Mouse (Mus musculus): Measurements from ENCODE around the gene Nlgn1. TPM values are rescaled to one million over a fixed set of nuclear protein-coding genes. Genes with fewer than 3 reads are reported as not detected.
A peak's percentile ranks its signal among the peaks of the same experiment; 100 is the strongest.
"Not testable (repeated sequence)": the region's sequence is repeated elsewhere in the genome, so short reads cannot be mapped to it uniquely, and the experiment has no call there.

Nlgn1 gene
- polyA plus RNA-seq, 1 experiment from 2014 or later, result 1.9 TPM

DNA sequence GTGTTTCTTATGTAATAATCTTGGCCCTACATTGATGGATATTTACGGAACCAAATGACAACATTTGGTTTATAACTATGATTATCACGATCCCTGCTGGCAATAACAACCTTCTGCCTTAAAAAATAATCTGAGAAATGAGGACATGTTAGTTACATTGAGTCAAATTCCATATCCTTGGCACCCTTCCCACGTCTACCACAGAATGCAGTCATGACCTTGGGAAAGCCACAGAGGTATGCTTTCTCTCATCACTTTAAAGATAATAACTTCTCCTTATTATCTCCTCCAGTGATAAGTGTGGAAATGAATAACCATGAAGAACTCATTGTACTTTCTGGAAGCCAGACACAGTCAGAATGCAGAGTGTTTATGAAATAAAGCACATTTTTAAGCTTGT, 808.0 kb downstream of the Nlgn1 start:
- ATAC-seq (replicated peaks; ENCODE audit: insufficient number of reproducible peaks, low FRiP score, low TSS enrichment, low read depth); DNase-seq (ENCODE audit: low spot score); H3K4me3 ChIP-seq (ENCODE audit: low read depth, low read length); H3K9ac ChIP-seq (replicated peaks; ENCODE audit: low read length); H3K27ac ChIP-seq (replicated peaks; ENCODE audit: low read depth, low read length); H3K4me1 ChIP-seq (ENCODE audit: control insufficient read depth, insufficient read depth, low read length); H3K9me3 ChIP-seq (replicated peaks; ENCODE audit: control insufficient read depth, low read length); H3K27me3 ChIP-seq (ENCODE audit: control insufficient read depth, insufficient read depth, low read length); H3K4me2 ChIP-seq (ENCODE audit: low read depth, low read length); H3K36me3 ChIP-seq (replicated peaks; ENCODE audit: control insufficient read depth, insufficient read depth, low read depth, low read length): not testable (repeated sequence)
- 55% methylated on average over 1 of the region's 3 CpGs for WGBS

DNA sequence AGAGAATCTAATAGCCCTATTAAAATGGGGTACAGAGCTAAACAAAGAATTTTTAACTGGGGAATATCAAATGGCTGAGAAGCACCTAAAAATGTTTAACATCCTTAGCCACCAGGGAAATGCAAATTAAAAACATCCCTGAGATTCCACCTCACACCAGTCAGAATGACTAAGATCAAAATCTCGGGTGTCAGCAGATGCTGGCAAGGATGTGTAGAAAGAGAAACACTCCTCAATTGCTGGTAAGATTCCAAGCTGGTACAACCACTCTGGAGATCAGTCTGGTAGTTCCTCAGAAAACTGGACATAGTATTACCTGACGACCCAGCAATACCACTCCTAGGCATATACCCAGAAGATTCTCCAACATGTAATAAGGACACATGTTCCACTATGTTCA, 869.2 kb downstream of the Nlgn1 start:
- Histone ChIP-seq H3K4me3 (ENCODE audit: low read depth, low read length) (no peak overlapping the region), H3K27ac (replicated peaks; ENCODE audit: low read depth, low read length) (no peak overlapping the region), H3K36me3 (replicated peaks; ENCODE audit: control insufficient read depth, insufficient read depth, low read depth, low read length) (no peaks in the 10 kb centered on the region), H3K4me1 (ENCODE audit: control insufficient read depth, insufficient read depth, low read length) (no peaks in the 10 kb centered on the region), H3K4me2 (ENCODE audit: low read depth, low read length) (no peak overlapping the region), H3K27me3 (ENCODE audit: control insufficient read depth, insufficient read depth, low read length) (no peaks in the 10 kb centered on the region), H3K9me3 (replicated peaks; ENCODE audit: control insufficient read depth, low read length) (no peaks in the 10 kb centered on the region), H3K9ac (replicated peaks; ENCODE audit: low read length) (no peak overlapping the region)
- 77% methylated on average over 2 of the region's 2 CpGs for WGBS
- DNase-seq (ENCODE audit: low spot score), result no peak
- no peak for ATAC-seq (replicated peaks; ENCODE audit: insufficient number of reproducible peaks, low FRiP score, low TSS enrichment, low read depth)

DNA sequence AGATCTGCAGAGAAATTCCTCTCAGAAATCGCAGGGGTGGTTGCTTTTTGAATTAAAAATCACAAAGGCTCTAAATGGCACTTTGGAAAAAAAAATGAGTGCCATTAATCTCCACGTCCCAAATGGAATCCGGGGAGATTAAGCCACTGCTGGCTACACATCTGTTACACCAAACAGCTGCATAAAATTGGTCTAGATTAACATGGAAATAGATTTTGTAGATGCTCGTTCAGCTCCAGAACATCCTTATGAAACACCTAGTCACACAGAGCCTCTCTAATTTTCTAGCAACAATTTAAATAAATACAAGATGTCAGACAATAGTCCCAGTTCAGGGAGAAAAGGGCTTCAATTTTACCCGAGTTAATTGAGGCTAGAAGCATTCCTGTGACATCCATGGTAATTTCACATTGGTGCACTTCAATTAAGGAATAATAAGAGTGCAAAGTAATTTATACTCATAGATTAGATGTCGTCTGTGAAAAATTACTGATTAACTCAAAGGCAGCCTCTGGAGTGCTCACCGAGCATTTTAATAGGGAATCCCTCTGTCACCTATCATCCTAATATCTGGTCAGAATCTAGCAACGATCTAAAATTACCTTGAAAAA, 875.9 kb downstream of the Nlgn1 start:
- 64% methylated on average over 8 of the region's 8 CpGs for WGBS
- no peak for DNase-seq (ENCODE audit: low spot score)
- Histone ChIP-seq H3K4me1 (ENCODE audit: control insufficient read depth, insufficient read depth, low read length) (no peaks in the 10 kb centered on the region), H3K27ac (replicated peaks; ENCODE audit: low read depth, low read length) (no peak overlapping the region), H3K4me2 (ENCODE audit: low read depth, low read length) (no peak overlapping the region), H3K4me3 (ENCODE audit: low read depth, low read length) (no peak overlapping the region), H3K36me3 (replicated peaks; ENCODE audit: control insufficient read depth, insufficient read depth, low read depth, low read length) (no peaks in the 10 kb centered on the region), H3K9ac (replicated peaks; ENCODE audit: low read length) (no peak overlapping the region), H3K9me3 (replicated peaks; ENCODE audit: control insufficient read depth, low read length) (no peaks in the 10 kb centered on the region), H3K27me3 (ENCODE audit: control insufficient read depth, insufficient read depth, low read length) (no peaks in the 10 kb centered on the region)
- no peak for ATAC-seq (replicated peaks; ENCODE audit: insufficient number of reproducible peaks, low FRiP score, low TSS enrichment, low read depth)

DNA sequence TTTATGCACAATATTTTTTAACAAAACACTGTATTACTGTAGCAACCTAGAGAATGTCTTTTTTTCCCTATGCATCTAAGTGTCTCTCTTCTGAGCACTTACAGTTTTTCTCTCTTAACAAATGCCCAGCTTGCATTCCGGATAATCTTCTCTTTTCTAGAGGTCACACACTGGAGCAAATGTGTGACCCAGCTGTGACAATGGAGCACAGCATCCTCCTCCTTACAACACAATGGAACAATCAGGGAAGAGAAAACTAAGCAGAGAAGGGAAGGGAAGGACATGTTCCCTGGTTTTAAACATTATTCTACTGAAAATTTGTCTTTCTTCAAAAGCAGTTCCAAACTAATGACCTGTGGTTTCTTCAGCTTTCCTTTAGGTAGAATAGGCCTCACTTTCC, 879.9 kb downstream of the Nlgn1 start:
- Histone ChIP-seq H3K36me3 (replicated peaks; ENCODE audit: control insufficient read depth, insufficient read depth, low read depth, low read length) (no peaks in the 10 kb centered on the region), H3K9ac (replicated peaks; ENCODE audit: low read length) (no peak overlapping the region), H3K4me3 (ENCODE audit: low read depth, low read length) (no peak overlapping the region), H3K9me3 (replicated peaks; ENCODE audit: control insufficient read depth, low read length) (no peaks in the 10 kb centered on the region), H3K4me1 (ENCODE audit: control insufficient read depth, insufficient read depth, low read length) (no peaks in the 10 kb centered on the region), H3K4me2 (ENCODE audit: low read depth, low read length) (no peak overlapping the region), H3K27me3 (ENCODE audit: control insufficient read depth, insufficient read depth, low read length) (no peaks in the 10 kb centered on the region), H3K27ac (replicated peaks; ENCODE audit: low read depth, low read length) (no peak overlapping the region)
- ATAC-seq (replicated peaks; ENCODE audit: insufficient number of reproducible peaks, low FRiP score, low TSS enrichment, low read depth) (no peak), DNase-seq (ENCODE audit: low spot score) (no peak)
- WGBS, result 43% methylated on average over 1 of the region's 1 CpGs

DNA sequence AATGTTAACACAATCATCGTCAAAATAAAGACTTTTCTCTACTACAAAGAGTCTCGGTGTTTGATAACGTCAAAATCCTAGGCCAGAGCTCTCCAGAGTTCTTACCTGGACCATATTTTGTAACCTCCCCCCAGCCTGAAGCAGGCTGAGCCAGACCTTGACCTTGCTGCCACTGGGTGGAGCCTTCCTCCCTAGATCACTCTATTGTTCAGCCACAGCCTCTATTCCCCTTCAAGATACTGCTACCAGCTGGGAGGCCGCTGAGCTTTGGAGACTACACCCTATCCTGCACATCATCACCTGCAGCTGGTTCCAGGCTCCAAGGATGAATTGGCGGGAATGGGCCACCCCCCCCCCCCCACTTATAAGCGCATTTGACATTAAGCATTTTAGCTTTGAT, 881.8 kb downstream of the Nlgn1 start:
- DNase-seq (ENCODE audit: low spot score) (no peak), ATAC-seq (replicated peaks; ENCODE audit: insufficient number of reproducible peaks, low FRiP score, low TSS enrichment, low read depth) (no peak)
- H3K4me1 ChIP-seq (ENCODE audit: control insufficient read depth, insufficient read depth, low read length), result no peaks in the 10 kb centered on the region
- no peaks in the 10 kb centered on the region for H3K27me3 ChIP-seq (ENCODE audit: control insufficient read depth, insufficient read depth, low read length)
- WGBS, result 54% methylated on average over 6 of the region's 6 CpGs
- H3K9me3 ChIP-seq (replicated peaks; ENCODE audit: control insufficient read depth, low read length), result no peaks in the 10 kb centered on the region
- no peak overlapping the region for H3K4me3 ChIP-seq (ENCODE audit: low read depth, low read length)
- H3K4me2 ChIP-seq (ENCODE audit: low read depth, low read length), result no peak overlapping the region
- no peak overlapping the region for H3K27ac ChIP-seq (replicated peaks; ENCODE audit: low read depth, low read length)
- no peaks in the 10 kb centered on the region for H3K36me3 ChIP-seq (replicated peaks; ENCODE audit: control insufficient read depth, insufficient read depth, low read depth, low read length)
- H3K9ac ChIP-seq (replicated peaks; ENCODE audit: low read length), result no peak overlapping the region

DNA sequence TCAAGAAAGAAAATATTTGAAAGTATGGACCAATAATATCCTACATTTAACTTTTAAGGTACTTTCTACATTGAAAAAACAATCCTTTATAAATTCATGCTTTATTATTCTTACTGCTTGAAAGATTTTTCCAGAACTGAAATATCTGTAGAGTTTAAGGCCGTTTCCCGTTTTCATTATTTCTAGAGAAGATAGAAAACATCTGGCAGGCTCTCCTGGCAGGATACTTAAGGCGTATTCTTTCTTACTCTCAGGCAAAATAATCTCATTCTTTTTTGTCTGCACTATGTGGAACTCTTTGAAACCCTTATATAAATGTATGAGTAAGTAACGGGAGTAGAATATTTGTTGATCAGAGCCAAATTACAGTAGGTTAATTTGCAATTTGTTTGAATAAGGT, 882.9 kb downstream of the Nlgn1 start:
- peak; percentile 8 for DNase-seq (ENCODE audit: low spot score)
- Histone ChIP-seq H3K36me3 (replicated peaks; ENCODE audit: control insufficient read depth, insufficient read depth, low read depth, low read length) (no peaks in the 10 kb centered on the region), H3K27ac (replicated peaks; ENCODE audit: low read depth, low read length) (no peak overlapping the region), H3K4me3 (ENCODE audit: low read depth, low read length) (no peak overlapping the region), H3K4me1 (ENCODE audit: control insufficient read depth, insufficient read depth, low read length) (no peaks in the 10 kb centered on the region), H3K9ac (replicated peaks; ENCODE audit: low read length) (no peak overlapping the region), H3K9me3 (replicated peaks; ENCODE audit: control insufficient read depth, low read length) (no peaks in the 10 kb centered on the region), H3K4me2 (ENCODE audit: low read depth, low read length) (no peak overlapping the region), H3K27me3 (ENCODE audit: control insufficient read depth, insufficient read depth, low read length) (no peaks in the 10 kb centered on the region)
- ATAC-seq (replicated peaks; ENCODE audit: insufficient number of reproducible peaks, low FRiP score, low TSS enrichment, low read depth), result no peak
- 38% methylated on average over 4 of the region's 4 CpGs for WGBS

DNA sequence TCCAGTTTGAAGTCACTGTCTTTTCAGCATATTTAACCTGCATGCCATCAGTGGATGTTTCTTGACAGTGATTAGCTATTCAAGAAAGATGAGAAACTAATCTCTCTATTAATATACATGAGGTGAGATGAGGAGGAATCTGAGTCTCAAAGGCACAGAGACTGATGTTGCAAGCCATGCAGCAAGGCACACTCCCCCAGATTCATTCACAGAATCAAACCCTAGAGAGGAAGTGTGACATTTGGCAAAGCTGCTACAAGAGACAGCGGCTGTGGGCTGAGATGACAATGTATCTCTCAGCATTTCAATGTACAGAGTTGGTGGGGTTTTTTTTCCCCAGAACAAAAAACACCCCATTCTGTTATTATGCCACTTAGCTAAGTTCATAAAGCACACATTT, 885.1 kb downstream of the Nlgn1 start:
- Histone ChIP-seq H3K36me3 (replicated peaks; ENCODE audit: control insufficient read depth, insufficient read depth, low read depth, low read length) (no peaks in the 10 kb centered on the region), H3K9ac (replicated peaks; ENCODE audit: low read length) (no peak overlapping the region), H3K4me3 (ENCODE audit: low read depth, low read length) (no peak overlapping the region), H3K27me3 (ENCODE audit: control insufficient read depth, insufficient read depth, low read length) (no peaks in the 10 kb centered on the region), H3K27ac (replicated peaks; ENCODE audit: low read depth, low read length) (no peak overlapping the region), H3K4me2 (ENCODE audit: low read depth, low read length) (no peak overlapping the region), H3K4me1 (ENCODE audit: control insufficient read depth, insufficient read depth, low read length) (no peaks in the 10 kb centered on the region), H3K9me3 (replicated peaks; ENCODE audit: control insufficient read depth, low read length) (no peaks in the 10 kb centered on the region)
- ATAC-seq (replicated peaks; ENCODE audit: insufficient number of reproducible peaks, low FRiP score, low TSS enrichment, low read depth) (no peak), DNase-seq (ENCODE audit: low spot score) (no peak)
- WGBS, result 72% methylated on average over 1 of the region's 1 CpGs

DNA sequence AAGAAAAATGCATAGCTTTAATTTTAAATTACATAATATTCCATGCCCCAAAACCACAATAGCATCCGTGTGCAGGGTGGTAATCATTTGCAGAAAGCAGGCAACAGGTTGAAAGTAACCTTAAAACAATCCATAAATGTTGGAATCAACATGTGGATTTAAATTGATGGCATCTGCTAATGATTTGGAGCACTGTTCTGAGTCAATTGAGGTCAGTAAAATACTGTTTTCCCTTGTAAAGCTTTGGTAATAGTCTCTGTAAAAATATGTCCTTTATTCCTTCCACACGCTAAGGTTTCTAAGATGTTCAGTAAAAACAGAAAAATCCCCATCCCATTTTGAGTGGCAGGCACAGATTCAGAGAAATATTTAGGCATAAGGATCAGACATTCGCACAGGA, 888.6 kb downstream of the Nlgn1 start:
- ATAC-seq (replicated peaks; ENCODE audit: insufficient number of reproducible peaks, low FRiP score, low TSS enrichment, low read depth) (no peak), DNase-seq (ENCODE audit: low spot score) (peak; percentile 73)
- Histone ChIP-seq H3K4me3 (ENCODE audit: low read depth, low read length) (no peak overlapping the region), H3K9me3 (replicated peaks; ENCODE audit: control insufficient read depth, low read length) (no peaks in the 10 kb centered on the region), H3K9ac (replicated peaks; ENCODE audit: low read length) (no peak overlapping the region), H3K4me2 (ENCODE audit: low read depth, low read length) (no peak overlapping the region), H3K27ac (replicated peaks; ENCODE audit: low read depth, low read length) (no peak overlapping the region), H3K36me3 (replicated peaks; ENCODE audit: control insufficient read depth, insufficient read depth, low read depth, low read length) (no peaks in the 10 kb centered on the region), H3K27me3 (ENCODE audit: control insufficient read depth, insufficient read depth, low read length) (no peaks in the 10 kb centered on the region), H3K4me1 (ENCODE audit: control insufficient read depth, insufficient read depth, low read length) (no peaks in the 10 kb centered on the region)
- 44% methylated on average over 3 of the region's 3 CpGs for WGBS

Data from embryonic facial prominence, embryonic 11.5 days (tissue).